Mouse (Mus musculus) C2C12 (cell line): ENCODE measurements at regions not wholly inside any gene's neighbourhood (a gene's known extent, or its start where the extent isn't known, plus 50 kb on each side); places are given as distances from the start of the nearest gene placed in this dataset.

Experiments used
- H3K27me3 ChIP-seq: one replicate; pipeline ENCODE4 v1.6.1; 2011; ENCODE audit not compliant: control insufficient read depth, insufficient read depth, insufficient read length
- H3K36me3 ChIP-seq: one replicate; pipeline ENCODE4 v1.6.1; 2011; ENCODE audit not compliant: control insufficient read depth, insufficient read depth
- H3K4me3 ChIP-seq: one replicate; pipeline ENCODE4 v1.5.1; 2011; ENCODE audit warnings: mild to moderate bottlenecking, control low read depth; ENCODE audit not compliant: poor library complexity, insufficient read depth, severe bottlenecking
- H3K79me2 ChIP-seq: one replicate; pipeline ENCODE4 v1.6.1; 2011; ENCODE audit not compliant: control insufficient read depth, insufficient read depth
- H3K79me3 ChIP-seq: one replicate; pipeline ENCODE4 v1.6.1; 2011; ENCODE audit warnings: low read depth, control low read depth
- H3ac ChIP-seq: one replicate; pipeline ENCODE3; 2011; ENCODE audit warnings: low read depth; ENCODE audit not compliant: control insufficient read depth, insufficient read length
- CEBPB ChIP-seq: IDR thresholded peaks from one replicate; pipeline ENCODE4 v1.6.1; 2011; ENCODE audit warnings: low read depth, mild to moderate bottlenecking, control low read depth, moderate library complexity
- CTCF ChIP-seq: IDR thresholded peaks from one replicate; pipeline ENCODE4 v1.5.1; 2011; ENCODE audit not compliant: control insufficient read depth, insufficient read depth, insufficient read length
- FOSL1 ChIP-seq: IDR thresholded peaks from one replicate; pipeline ENCODE4 v1.8.0; 2011; ENCODE audit warnings: mild to moderate bottlenecking, low read length; ENCODE audit not compliant: poor library complexity, insufficient read depth, severe bottlenecking
- MAX ChIP-seq: IDR thresholded peaks from one replicate; pipeline ENCODE4 v1.6.1; 2011; ENCODE audit warnings: mild to moderate bottlenecking, control low read depth
- MYOD1 ChIP-seq: IDR thresholded peaks from one replicate; pipeline ENCODE4 v1.6.1; 2011; ENCODE audit warnings: low read depth; ENCODE audit not compliant: control insufficient read depth, insufficient read length
- MYOG ChIP-seq: IDR thresholded peaks from one replicate; pipeline ENCODE4 v1.6.1; 2011; ENCODE audit not compliant: control insufficient read depth, insufficient read length; ENCODE audit errors: extremely low read depth
- USF1 ChIP-seq: IDR thresholded peaks from one replicate; pipeline ENCODE4 v1.6.1; 2011; ENCODE audit warnings: low read depth, mild to moderate bottlenecking, control low read depth, moderate library complexity

DNA sequence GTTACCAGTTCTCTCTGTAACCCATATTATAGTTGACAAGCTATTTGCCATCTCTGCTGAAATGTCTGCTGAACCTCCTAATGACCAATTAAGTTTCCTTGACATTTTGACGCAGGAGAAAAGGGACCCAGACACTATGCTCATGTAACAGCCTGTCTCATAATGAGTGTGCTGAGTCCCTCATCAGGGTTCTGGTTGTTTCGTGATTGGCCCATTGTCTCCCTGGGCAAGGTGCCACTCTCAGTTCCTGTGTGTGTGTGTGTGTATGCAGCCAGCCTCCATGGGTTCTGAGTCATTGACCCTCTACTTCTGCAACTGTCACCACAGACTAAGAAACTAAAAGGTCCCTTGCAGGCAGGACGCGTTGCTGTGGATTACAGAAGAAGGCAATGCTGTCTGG, 181.8 kb downstream of the Cd47 start:
- no peaks in the 10 kb centered on the region for H3K36me3 ChIP-seq
- H3K27me3 ChIP-seq: no peaks in the 10 kb centered on the region
- H3ac ChIP-seq: no peak overlapping the region
- H3K79me3 ChIP-seq: no peaks in the 10 kb centered on the region
- no peak for TF ChIP-seq MAX
- TF ChIP-seq CTCF: no peak
- no peak for TF ChIP-seq USF1
- no peak for TF ChIP-seq MYOD1
- no peak for TF ChIP-seq CEBPB
- no peak for TF ChIP-seq FOSL1
- TF ChIP-seq MYOG: no peak
- H3K4me3 ChIP-seq: no peak overlapping the region
- no peaks in the 10 kb centered on the region for H3K79me2 ChIP-seq

DNA sequence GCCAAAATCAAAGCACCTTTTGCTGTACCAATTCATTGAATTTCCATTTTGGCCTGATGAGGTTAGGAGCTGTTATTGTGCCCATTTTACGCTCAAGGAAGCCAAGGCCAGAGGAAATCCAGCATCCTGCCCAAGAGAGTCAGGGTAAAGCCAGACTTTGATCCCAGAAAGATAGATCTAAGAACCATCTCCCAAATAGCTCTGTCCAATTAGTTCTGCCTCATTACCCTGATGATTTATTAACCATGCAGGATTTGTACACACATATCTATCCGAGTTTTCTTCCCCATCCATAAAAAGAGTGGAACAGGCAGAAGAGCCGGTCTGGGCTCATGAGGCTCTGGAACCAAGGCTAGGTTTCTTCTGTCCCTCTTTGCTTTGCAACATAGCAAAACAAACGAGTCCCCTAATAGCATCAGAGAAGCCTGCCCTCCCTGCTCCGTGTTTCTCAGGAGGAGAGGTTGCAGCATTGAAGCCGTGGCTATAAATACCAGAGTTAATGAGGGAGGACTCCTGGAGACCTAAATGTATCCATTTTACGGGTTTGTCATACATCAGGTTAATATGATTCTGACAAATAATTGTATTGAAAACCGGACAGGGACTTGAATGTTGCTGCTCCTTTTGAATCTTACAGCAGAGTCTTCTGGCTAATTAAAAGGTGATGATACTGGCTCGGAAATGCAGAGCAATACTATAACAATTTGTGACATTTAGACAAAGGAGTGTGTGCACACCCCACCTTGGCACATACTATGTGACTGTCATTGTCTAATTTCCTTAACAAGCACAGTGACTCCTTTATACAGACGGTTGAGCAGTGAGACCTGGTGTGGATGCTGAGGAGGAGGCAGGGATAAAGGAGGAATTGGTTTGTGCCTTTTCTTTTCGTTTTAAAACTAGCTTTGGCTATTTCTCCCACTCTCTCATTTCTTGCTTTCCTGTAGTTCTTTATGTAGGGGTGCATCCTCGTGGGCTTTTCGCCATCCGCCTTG, 185.0 kb downstream of the Cd47 start:
- no peak overlapping the region for H3K4me3 ChIP-seq
- H3K79me2 ChIP-seq: no peaks in the 10 kb centered on the region
- TF ChIP-seq MAX: no peak
- no peak for TF ChIP-seq CEBPB
- no peaks in the 10 kb centered on the region for H3K36me3 ChIP-seq
- no peak overlapping the region for H3ac ChIP-seq
- H3K79me3 ChIP-seq: no peaks in the 10 kb centered on the region
- no peaks in the 10 kb centered on the region for H3K27me3 ChIP-seq

- Histone ChIP-seq H3K79me3 (no peaks in the 10 kb centered on the region), H3K4me3 (no peak overlapping the region), H3K27me3 (no peaks in the 10 kb centered on the region), H3K36me3 (no peaks in the 10 kb centered on the region), H3K79me2 (no peaks in the 10 kb centered on the region), H3ac (no peak overlapping the region)
- TF ChIP-seq MAX (no peak), FOSL1 (no peak), MYOG (no peak), CTCF (no peak), CEBPB (no peak), USF1 (no peak), MYOD1 (no peak)
Observed at GRCm38 (mm10) chr16:49986954-49987353, 186.6 kb downstream of the Cd47 start.

GRCm38 (mm10) chr16:49995822-49996221, 195.5 kb downstream of the Cd47 start:
- no peaks in the 10 kb centered on the region for H3K79me2 ChIP-seq
- no peaks in the 10 kb centered on the region for H3K79me3 ChIP-seq
- TF ChIP-seq CEBPB (no peak), CTCF (no peak), MYOG (no peak), MAX (no peak), USF1 (no peak), MYOD1 (no peak), FOSL1 (no peak)
- no peaks in the 10 kb centered on the region for H3K27me3 ChIP-seq
- no peak overlapping the region for H3ac ChIP-seq
- H3K4me3 ChIP-seq: no peak overlapping the region
- no peaks in the 10 kb centered on the region for H3K36me3 ChIP-seq

DNA sequence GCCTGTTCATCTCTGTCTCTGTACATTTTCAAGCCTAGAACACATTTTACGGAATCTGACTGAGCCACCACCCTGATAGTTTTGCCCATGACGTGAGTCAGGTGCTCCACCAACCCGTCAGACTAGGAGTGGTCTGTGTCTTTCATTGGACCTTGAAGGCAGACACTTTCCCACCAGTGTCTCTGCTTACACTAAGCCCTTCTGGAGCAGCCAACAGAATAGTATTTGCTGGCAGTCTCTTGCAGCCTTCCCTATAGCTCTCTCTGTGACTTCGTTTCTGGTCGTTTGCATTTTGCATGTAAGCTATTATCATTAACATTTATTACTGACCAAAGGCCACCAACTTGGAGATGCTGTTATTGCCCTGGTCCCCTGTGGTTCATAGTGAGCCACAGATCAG, 196.3 kb downstream of the Cd47 start:
- H3K4me3 ChIP-seq: no peak overlapping the region
- H3K36me3 ChIP-seq: no peaks in the 10 kb centered on the region
- TF ChIP-seq CTCF (no peak), MAX (no peak), MYOD1 (no peak), FOSL1 (no peak), MYOG (no peak), USF1 (no peak), CEBPB (no peak)
- H3K27me3 ChIP-seq: no peaks in the 10 kb centered on the region
- H3K79me2 ChIP-seq: no peaks in the 10 kb centered on the region
- no peak overlapping the region for H3ac ChIP-seq
- H3K79me3 ChIP-seq: no peaks in the 10 kb centered on the region

GRCm38 (mm10) chr16:49997040-49997439, 196.7 kb downstream of the Cd47 start:
- Histone ChIP-seq H3K4me3 (no peak overlapping the region), H3K79me2 (no peaks in the 10 kb centered on the region), H3K79me3 (no peaks in the 10 kb centered on the region), H3K36me3 (no peaks in the 10 kb centered on the region), H3ac (no peak overlapping the region), H3K27me3 (no peaks in the 10 kb centered on the region)
- no peak for TF ChIP-seq CEBPB
- TF ChIP-seq MAX: no peak
- no peak for TF ChIP-seq FOSL1
- TF ChIP-seq USF1: no peak
- TF ChIP-seq MYOD1: no peak
- no peak for TF ChIP-seq CTCF
- TF ChIP-seq MYOG: no peak
